Mouse (Mus musculus): ENCODE measurements around the gene Tmcc2. TPM values are rescaled to one million over a fixed set of nuclear protein-coding genes. Genes with fewer than 3 reads are reported as not detected.

Tmcc2 gene
- polyA plus RNA-seq, 1 experiment from 2014 or later: 4.5 TPM

DNA sequence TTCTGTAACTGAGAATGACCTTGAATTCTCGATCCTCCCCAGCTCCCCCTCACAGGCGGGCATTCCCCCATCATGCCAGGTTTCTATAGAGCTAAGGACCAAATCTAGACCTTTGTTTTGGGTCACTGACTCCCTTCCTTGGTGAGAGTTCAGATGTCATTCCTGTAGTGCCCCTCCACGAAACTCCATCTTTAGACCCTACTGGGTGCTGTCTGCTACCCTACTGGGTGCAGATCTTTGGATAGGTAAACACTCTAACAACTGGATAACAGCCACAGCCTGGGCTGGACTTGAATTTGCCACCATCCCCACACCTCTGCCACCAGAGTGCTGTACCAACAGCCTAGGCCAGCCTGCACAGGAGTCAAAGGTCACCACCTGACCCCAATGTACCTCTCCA is 48.6 kb downstream of the Tmcc2 start:
- no peak for ATAC-seq (replicated peaks; ENCODE audit: low FRiP score, low read depth)
- Histone ChIP-seq H3K4me1 (replicated peaks; ENCODE audit: insufficient read depth, low read length) (0 out of 2 replicates have a peak, but pooled peaks cover 17% of the 10 kb centered on the region), H3K9ac (ENCODE audit: low read depth, low read length) (no peak overlapping the region), H3K27me3 (ENCODE audit: insufficient read depth, low read length) (no peaks in the 10 kb centered on the region), H3K27ac (no peak overlapping the region), H3K9me3 (replicated peaks; ENCODE audit: low read length) (no peaks in the 10 kb centered on the region), H3K4me3 (replicated peaks; ENCODE audit: low read depth, low read length) (no peak overlapping the region), H3K36me3 (ENCODE audit: insufficient read depth, low read length) (no peaks in the 10 kb centered on the region), H3K4me2 (ENCODE audit: low read length) (no peak overlapping the region)
- TF ChIP-seq CTCF (IDR thresholded peaks at IDR 0.05; ENCODE audit: low read depth): no peak
- 45% methylated on average over 3 of the region's 3 CpGs for WGBS
- no peak for DNase-seq (ENCODE audit: low spot score)

- H3K27me3 ChIP-seq (ENCODE audit: insufficient read depth, low read length): no peaks in the 10 kb centered on the region
- H3K27ac ChIP-seq: no peak overlapping the region
- H3K9ac ChIP-seq (ENCODE audit: low read depth, low read length): no peak overlapping the region
- no peak for DNase-seq (ENCODE audit: low spot score)
- 0 out of 2 replicates have a peak, but pooled peaks cover 18% of the 10 kb centered on the region for H3K4me1 ChIP-seq (replicated peaks; ENCODE audit: insufficient read depth, low read length)
- no peak for TF ChIP-seq CTCF (IDR thresholded peaks at IDR 0.05; ENCODE audit: low read depth)
- H3K9me3 ChIP-seq (replicated peaks; ENCODE audit: low read length): no peaks in the 10 kb centered on the region
- no peak for ATAC-seq (replicated peaks; ENCODE audit: low FRiP score, low read depth)
- no peak overlapping the region for H3K4me2 ChIP-seq (ENCODE audit: low read length)
- no peaks in the 10 kb centered on the region for H3K36me3 ChIP-seq (ENCODE audit: insufficient read depth, low read length)
- WGBS: 33% methylated on average over 5 of the region's 5 CpGs
- H3K4me3 ChIP-seq (replicated peaks; ENCODE audit: low read depth, low read length): no peak overlapping the region
Observed at GRCm38 (mm10) chr1:132341731-132342501, 49.2 kb downstream of the Tmcc2 start.

DNA sequence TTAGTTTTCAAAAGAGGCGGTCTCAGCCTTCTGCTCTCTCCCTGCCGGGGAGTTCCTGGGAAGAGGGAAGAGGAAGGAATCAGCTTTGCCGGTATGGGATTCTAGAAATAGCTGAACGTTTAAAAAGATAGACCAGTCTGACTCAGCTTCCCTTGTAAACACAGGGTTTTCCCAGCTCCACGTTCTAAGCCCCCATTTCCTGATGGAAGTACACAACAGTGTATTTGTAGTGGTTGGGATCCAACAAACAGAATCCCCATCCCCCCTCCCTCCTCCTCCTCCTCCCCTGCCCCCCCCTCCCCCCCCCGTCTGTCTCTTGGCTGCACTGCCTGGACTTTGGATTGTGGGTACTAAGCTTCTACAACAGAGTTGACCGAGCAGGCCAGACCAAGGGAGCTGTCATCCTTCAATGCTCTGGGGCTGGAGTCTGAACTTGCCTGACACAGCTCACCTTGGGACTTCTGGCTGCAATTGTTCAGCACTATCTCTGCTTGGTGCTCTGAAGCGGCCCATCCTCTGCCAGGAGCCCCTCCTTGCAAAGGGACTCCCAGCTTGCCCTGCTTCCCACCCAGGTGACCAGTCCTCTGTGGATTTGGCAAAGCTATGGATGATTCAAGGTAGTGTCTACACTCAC is 52.9 kb downstream of the Tmcc2 start:
- TF ChIP-seq CTCF (IDR thresholded peaks at IDR 0.05; ENCODE audit: low read depth): no peak
- Histone ChIP-seq H3K27me3 (ENCODE audit: insufficient read depth, low read length) (no peaks in the 10 kb centered on the region), H3K4me1 (replicated peaks; ENCODE audit: insufficient read depth, low read length) (peaks cover 38% of the 10 kb centered on the region), H3K4me3 (replicated peaks; ENCODE audit: low read depth, low read length) (no peak overlapping the region), H3K36me3 (ENCODE audit: insufficient read depth, low read length) (no peaks in the 10 kb centered on the region), H3K27ac (peak overlapping the region; percentile 58; the same call in 1 of the 2 replicates), H3K4me2 (ENCODE audit: low read length) (0 out of 2 replicates have a peak overlapping the region, but pooled peaks have one; percentile 3), H3K9ac (ENCODE audit: low read depth, low read length) (no peak overlapping the region), H3K9me3 (replicated peaks; ENCODE audit: low read length) (no peaks in the 10 kb centered on the region)
- ATAC-seq (replicated peaks; ENCODE audit: low FRiP score, low read depth) (peak; percentile 63), DNase-seq (ENCODE audit: low spot score) (no peak)
- WGBS: 39% methylated on average over 8 of the region's 8 CpGs

DNA sequence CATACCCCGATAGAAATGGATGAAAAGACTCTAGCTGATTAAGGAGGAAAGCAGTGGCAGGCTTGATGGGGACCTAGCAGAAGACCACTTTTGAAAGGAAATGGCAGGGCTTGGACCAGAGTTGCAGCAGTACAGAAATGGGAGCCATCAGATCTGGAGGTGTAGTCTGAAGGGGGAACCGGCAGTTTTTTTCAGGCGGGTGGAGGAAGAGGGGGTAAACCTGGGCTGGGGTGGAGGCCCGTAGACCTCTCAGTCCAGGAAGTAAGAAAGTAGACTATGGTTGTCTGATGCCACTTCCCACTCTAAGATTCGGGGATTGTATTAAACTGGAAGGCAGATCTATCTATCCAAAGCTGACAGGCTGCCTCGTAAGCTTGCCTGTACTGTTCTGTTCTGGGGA is 54.2 kb downstream of the Tmcc2 start:
- H3K27ac ChIP-seq: peak overlapping the region; percentile 47
- WGBS: 78% methylated on average over 6 of the region's 6 CpGs
- H3K4me2 ChIP-seq (ENCODE audit: low read length): no peak overlapping the region
- H3K4me1 ChIP-seq (replicated peaks; ENCODE audit: insufficient read depth, low read length): peaks cover 38% of the 10 kb centered on the region
- DNase-seq (ENCODE audit: low spot score): no peak
- ATAC-seq (replicated peaks; ENCODE audit: low FRiP score, low read depth): no peak
- TF ChIP-seq CTCF (IDR thresholded peaks at IDR 0.05; ENCODE audit: low read depth): no peak
- no peaks in the 10 kb centered on the region for H3K9me3 ChIP-seq (replicated peaks; ENCODE audit: low read length)
- H3K36me3 ChIP-seq (ENCODE audit: insufficient read depth, low read length): peaks cover 4% of the 10 kb centered on the region; the same call in 1 of the 2 replicates
- no peak overlapping the region for H3K9ac ChIP-seq (ENCODE audit: low read depth, low read length)
- no peaks in the 10 kb centered on the region for H3K27me3 ChIP-seq (ENCODE audit: insufficient read depth, low read length)
- H3K4me3 ChIP-seq (replicated peaks; ENCODE audit: low read depth, low read length): no peak overlapping the region

GRCm38 (mm10) chr1:132335378-132335965 is 55.6 kb downstream of the Tmcc2 start:
- 21% methylated on average over 12 of the region's 12 CpGs for WGBS
- Histone ChIP-seq H3K9ac (ENCODE audit: low read depth, low read length) (no peak overlapping the region), H3K4me1 (replicated peaks; ENCODE audit: insufficient read depth, low read length) (peaks cover 40% of the 10 kb centered on the region)

GRCm38 (mm10) chr1:132334178-132334801 is 56.8 kb downstream of the Tmcc2 start:
- ATAC-seq (replicated peaks; ENCODE audit: low FRiP score, low read depth) (peak; percentile 14; the same call in 1 of the 2 replicates), DNase-seq (ENCODE audit: low spot score) (no peak)
- Histone ChIP-seq H3K9ac (ENCODE audit: low read depth, low read length) (peak overlapping the region; percentile 29; the same call in 1 of the 2 replicates), H3K9me3 (replicated peaks; ENCODE audit: low read length) (no peaks in the 10 kb centered on the region), H3K4me2 (ENCODE audit: low read length) (no peak overlapping the region), H3K4me3 (replicated peaks; ENCODE audit: low read depth, low read length) (no peak overlapping the region), H3K27ac (peak overlapping the region; percentile 94), H3K27me3 (ENCODE audit: insufficient read depth, low read length) (no peaks in the 10 kb centered on the region), H3K36me3 (ENCODE audit: insufficient read depth, low read length) (peaks cover 8% of the 10 kb centered on the region; the same call in 1 of the 2 replicates), H3K4me1 (replicated peaks; ENCODE audit: insufficient read depth, low read length) (peaks cover 44% of the 10 kb centered on the region)
- TF ChIP-seq CTCF (IDR thresholded peaks at IDR 0.05; ENCODE audit: low read depth): no peak
- 19% methylated on average over 6 of the region's 6 CpGs for WGBS

More at GRCm38 (mm10) chr1:132335378-132335965, 55.6 kb downstream of the Tmcc2 start:
- Histone ChIP-seq H3K4me2 (ENCODE audit: low read length) (no peak overlapping the region), H3K27ac (peak overlapping the region; percentile 94), H3K27me3 (ENCODE audit: insufficient read depth, low read length) (no peaks in the 10 kb centered on the region), H3K36me3 (ENCODE audit: insufficient read depth, low read length) (peaks cover 8% of the 10 kb centered on the region; the same call in 1 of the 2 replicates), H3K4me3 (replicated peaks; ENCODE audit: low read depth, low read length) (no peak overlapping the region), H3K9me3 (replicated peaks; ENCODE audit: low read length) (no peaks in the 10 kb centered on the region)
- ATAC-seq (replicated peaks; ENCODE audit: low FRiP score, low read depth) (peak; percentile 44), DNase-seq (ENCODE audit: low spot score) (peak; percentile 84)
- TF ChIP-seq CTCF (IDR thresholded peaks at IDR 0.05; ENCODE audit: low read depth): no peak

Data from kidney, postnatal 0 days (tissue).